Mouse (Mus musculus): ENCODE measurements at regions not wholly inside any gene's neighbourhood (a gene's known extent, or its start where the extent isn't known, plus 50 kb on each side); places are given as distances from the start of the nearest gene placed in this dataset.

DNA sequence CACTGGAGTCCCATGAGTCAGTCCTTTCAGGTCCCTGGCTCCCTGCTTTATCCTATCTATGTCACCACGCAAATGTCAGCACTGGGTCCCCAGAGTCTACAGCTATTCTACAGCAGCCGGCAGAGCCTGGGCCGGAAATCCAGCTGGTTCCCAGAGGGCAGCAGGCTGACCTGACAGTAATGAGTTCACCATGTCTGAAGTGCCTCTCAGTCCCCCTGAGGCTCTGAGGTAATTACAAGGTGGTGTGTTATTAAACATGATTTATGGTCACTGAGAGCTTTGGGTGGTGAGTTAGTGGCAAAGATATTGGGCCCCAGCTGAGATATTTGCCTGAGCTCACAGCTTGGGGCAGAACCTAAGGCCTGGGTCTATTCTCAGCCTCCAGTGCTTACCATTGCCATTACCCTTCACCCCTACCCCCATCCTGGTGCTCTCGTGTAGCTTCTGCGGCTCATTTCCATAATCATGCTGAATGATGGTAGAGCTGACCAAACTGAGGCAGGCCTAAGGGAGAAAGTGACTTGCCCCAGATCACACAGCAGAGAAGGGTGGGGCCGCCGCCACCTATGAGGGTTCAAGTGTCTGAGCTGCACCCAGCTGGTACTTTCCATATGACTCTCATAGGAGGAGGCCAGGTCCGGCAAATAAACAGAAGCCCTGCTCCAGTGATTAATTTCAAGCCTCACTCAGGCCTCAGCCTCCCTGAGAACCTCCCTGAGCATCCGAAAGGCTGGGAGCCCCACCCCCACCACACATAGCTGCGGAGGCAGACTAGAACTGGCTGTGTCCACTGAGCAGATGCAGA is 446.8 kb downstream of the Ptpru start:
- Histone ChIP-seq H3K4me1 (ENCODE audit: control insufficient read depth, insufficient read depth, low read length) (peaks cover 8% of the 10 kb centered on the region; the same call in 1 of the 2 replicates), H3K9me3 (ENCODE audit: control insufficient read depth, low read length) (no peaks in the 10 kb centered on the region), H3K4me2 (replicated peaks; ENCODE audit: low read depth, low read length, severe bottlenecking) (no peak overlapping the region), H3K27me3 (ENCODE audit: control insufficient read depth, insufficient read depth, low read length) (no peaks in the 10 kb centered on the region), H3K4me3 (replicated peaks; ENCODE audit: low read length) (no peak overlapping the region), H3K9ac (ENCODE audit: low read depth, low read length, severe bottlenecking) (no peak overlapping the region), H3K27ac (replicated peaks; ENCODE audit: low read depth, low read length) (no peak overlapping the region), H3K36me3 (ENCODE audit: control insufficient read depth, insufficient read depth, low read length) (no peaks in the 10 kb centered on the region)
- peak; percentile 37 for DNase-seq (ENCODE audit: low spot score)
- WGBS: 11% methylated on average over 10 of the region's 10 CpGs
- ATAC-seq (ENCODE audit: low FRiP score, low read depth): no peak
- TF ChIP-seq POLR2A (IDR thresholded peaks at IDR 0.05; ENCODE audit: borderline replicate concordance, extremely low read depth, insufficient read depth, insufficient read length): no peak

- H3K9ac ChIP-seq (ENCODE audit: low read depth, low read length, severe bottlenecking): no peak overlapping the region
- H3K27ac ChIP-seq (replicated peaks; ENCODE audit: low read depth, low read length): no peak overlapping the region
- H3K36me3 ChIP-seq (ENCODE audit: control insufficient read depth, insufficient read depth, low read length): no peaks in the 10 kb centered on the region
- no peaks in the 10 kb centered on the region for H3K27me3 ChIP-seq (ENCODE audit: control insufficient read depth, insufficient read depth, low read length)
- H3K4me2 ChIP-seq (replicated peaks; ENCODE audit: low read depth, low read length, severe bottlenecking): no peak overlapping the region
- H3K4me1 ChIP-seq (ENCODE audit: control insufficient read depth, insufficient read depth, low read length): peaks cover 8% of the 10 kb centered on the region; the same call in 1 of the 2 replicates
- 45% methylated on average over 3 of the region's 3 CpGs for WGBS
- H3K4me3 ChIP-seq (replicated peaks; ENCODE audit: low read length): no peak overlapping the region
- ATAC-seq (ENCODE audit: low FRiP score, low read depth) (no peak), DNase-seq (ENCODE audit: low spot score) (no peak)
- no peaks in the 10 kb centered on the region for H3K9me3 ChIP-seq (ENCODE audit: control insufficient read depth, low read length)
- TF ChIP-seq POLR2A (IDR thresholded peaks at IDR 0.05; ENCODE audit: borderline replicate concordance, extremely low read depth, insufficient read depth, insufficient read length): no peak
Observed at GRCm38 (mm10) chr4:131391924-131392297, 446.2 kb downstream of the Ptpru start.

DNA sequence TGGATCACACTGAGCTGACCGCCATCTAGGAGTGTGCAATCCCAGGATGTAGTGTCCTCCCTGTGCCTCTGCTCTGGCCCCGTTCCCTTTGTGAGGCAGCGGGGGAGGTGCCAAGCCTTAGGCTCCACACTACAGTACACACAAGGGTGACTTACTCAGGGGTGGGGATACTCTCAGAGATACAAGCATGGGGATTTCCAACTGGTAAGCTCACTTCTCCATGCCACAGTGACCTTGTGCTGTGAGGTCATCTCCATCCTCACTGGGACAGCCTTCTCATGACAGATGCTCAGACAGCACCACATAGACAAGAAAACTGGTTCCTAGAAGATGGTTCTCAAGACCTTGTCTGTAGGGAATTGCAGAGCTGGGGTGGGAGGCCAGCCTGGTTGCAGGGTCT is 445.6 kb downstream of the Ptpru start:
- no peak for TF ChIP-seq POLR2A (IDR thresholded peaks at IDR 0.05; ENCODE audit: borderline replicate concordance, extremely low read depth, insufficient read depth, insufficient read length)
- Histone ChIP-seq H3K9ac (ENCODE audit: low read depth, low read length, severe bottlenecking) (no peak overlapping the region), H3K4me3 (replicated peaks; ENCODE audit: low read length) (no peak overlapping the region), H3K4me1 (ENCODE audit: control insufficient read depth, insufficient read depth, low read length) (peaks cover 8% of the 10 kb centered on the region; the same call in 1 of the 2 replicates), H3K27me3 (ENCODE audit: control insufficient read depth, insufficient read depth, low read length) (no peaks in the 10 kb centered on the region), H3K36me3 (ENCODE audit: control insufficient read depth, insufficient read depth, low read length) (no peaks in the 10 kb centered on the region), H3K27ac (replicated peaks; ENCODE audit: low read depth, low read length) (no peak overlapping the region), H3K9me3 (ENCODE audit: control insufficient read depth, low read length) (no peaks in the 10 kb centered on the region), H3K4me2 (replicated peaks; ENCODE audit: low read depth, low read length, severe bottlenecking) (no peak overlapping the region)
- 71% methylated on average over 3 of the region's 3 CpGs for WGBS
- no peak for DNase-seq (ENCODE audit: low spot score)
- no peak for ATAC-seq (ENCODE audit: low FRiP score, low read depth)

DNA sequence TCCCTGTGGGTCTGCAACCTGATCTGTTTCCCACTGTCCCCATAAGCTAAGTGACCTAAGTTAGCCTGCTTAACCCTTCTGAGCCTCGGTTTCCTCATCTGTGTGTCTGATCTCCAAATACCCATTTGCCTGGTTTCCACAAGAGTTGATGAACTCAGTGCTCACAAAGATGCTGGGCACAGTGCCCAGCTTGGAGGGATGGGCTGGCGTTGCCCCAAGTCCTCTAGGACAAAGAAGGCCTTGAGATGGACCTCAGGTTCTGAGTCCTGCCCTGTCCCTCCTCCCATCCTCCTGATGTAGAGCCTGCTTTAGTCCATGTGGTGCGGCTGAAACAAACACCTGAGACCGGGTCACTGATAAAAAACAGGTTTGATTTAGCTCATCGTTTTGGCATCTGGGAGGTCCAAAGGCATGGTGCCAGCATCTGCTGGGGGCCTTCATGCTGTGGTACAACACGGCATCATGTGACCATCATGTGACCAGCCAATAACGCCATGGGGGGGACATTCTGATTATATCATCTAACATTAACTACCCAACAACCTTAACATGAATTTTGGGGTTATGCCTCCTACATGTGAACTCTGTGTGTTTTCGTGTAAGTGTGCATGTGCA is 441.8 kb downstream of the Ptpru start:
- Histone ChIP-seq H3K4me3 (replicated peaks; ENCODE audit: low read length) (no peak overlapping the region), H3K36me3 (ENCODE audit: control insufficient read depth, insufficient read depth, low read length) (no peaks in the 10 kb centered on the region), H3K4me1 (ENCODE audit: control insufficient read depth, insufficient read depth, low read length) (peaks cover 4% of the 10 kb centered on the region; the same call in 1 of the 2 replicates), H3K9me3 (ENCODE audit: control insufficient read depth, low read length) (no peaks in the 10 kb centered on the region), H3K4me2 (replicated peaks; ENCODE audit: low read depth, low read length, severe bottlenecking) (no peak overlapping the region), H3K27me3 (ENCODE audit: control insufficient read depth, insufficient read depth, low read length) (no peaks in the 10 kb centered on the region), H3K27ac (replicated peaks; ENCODE audit: low read depth, low read length) (no peak overlapping the region), H3K9ac (ENCODE audit: low read depth, low read length, severe bottlenecking) (no peak overlapping the region)
- 82% methylated on average over 8 of the region's 8 CpGs for WGBS
- no peak for TF ChIP-seq POLR2A (IDR thresholded peaks at IDR 0.05; ENCODE audit: borderline replicate concordance, extremely low read depth, insufficient read depth, insufficient read length)
- ATAC-seq (ENCODE audit: low FRiP score, low read depth) (no peak), DNase-seq (ENCODE audit: low spot score) (no peak)

- Histone ChIP-seq H3K9me3 (ENCODE audit: control insufficient read depth, low read length) (no peaks in the 10 kb centered on the region), H3K4me1 (ENCODE audit: control insufficient read depth, insufficient read depth, low read length) (no peaks in the 10 kb centered on the region), H3K27ac (replicated peaks; ENCODE audit: low read depth, low read length) (no peak overlapping the region), H3K36me3 (ENCODE audit: control insufficient read depth, insufficient read depth, low read length) (no peaks in the 10 kb centered on the region), H3K9ac (ENCODE audit: low read depth, low read length, severe bottlenecking) (no peak overlapping the region), H3K27me3 (ENCODE audit: control insufficient read depth, insufficient read depth, low read length) (no peaks in the 10 kb centered on the region), H3K4me3 (replicated peaks; ENCODE audit: low read length) (no peak overlapping the region), H3K4me2 (replicated peaks; ENCODE audit: low read depth, low read length, severe bottlenecking) (no peak overlapping the region)
- TF ChIP-seq POLR2A (IDR thresholded peaks at IDR 0.05; ENCODE audit: borderline replicate concordance, extremely low read depth, insufficient read depth, insufficient read length): no peak
- 85% methylated on average over 10 of the region's 10 CpGs for WGBS
- no peak for DNase-seq (ENCODE audit: low spot score)
- ATAC-seq (ENCODE audit: low FRiP score, low read depth): no peak
Observed at GRCm38 (mm10) chr4:131397161-131397560, 440.9 kb downstream of the Ptpru start.
